Mouse (Mus musculus) activated CD4-positive, CD25-positive, alpha-beta regulatory T cell (primary cell): ENCODE measurements around the gene Vmn1r143. TPM values are rescaled to one million over a fixed set of nuclear protein-coding genes. Genes with fewer than 3 reads are reported as not detected.

Experiments
- polyA plus RNA-seq, 2 experiments: library from polyadenylated mRNA; unstranded; fragments of 100-300 nt; shearing (Covaris generic); gene quantifications; one replicate each; pipeline ENCODE4 v1.2.1; 2017

Gene Vmn1r143
- not detected for polyA plus RNA-seq

GRCm38 (mm10) chr7:22189077-22189476 lies at the start of gene Vmn1r143:
Vmn1r143 (plus strand) TSS chr7:22189377.

DNA sequence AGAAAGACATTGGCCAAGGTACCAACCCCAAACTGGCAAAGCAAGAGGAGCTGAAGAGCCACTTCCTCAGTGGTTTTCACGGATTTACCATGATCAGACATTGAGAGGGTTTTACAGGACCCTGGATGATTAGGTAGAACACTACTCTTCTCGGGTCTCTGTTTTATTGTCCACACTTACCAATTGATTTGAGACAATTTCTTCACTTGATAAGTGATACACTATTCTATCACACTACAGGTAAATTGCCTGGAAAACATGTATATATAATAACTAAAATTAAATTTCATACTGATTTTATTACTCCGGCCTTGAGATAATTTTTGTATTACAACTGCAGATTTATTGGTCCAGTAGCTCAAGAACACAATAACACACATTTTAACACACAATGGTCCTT lies 25.2 kb upstream of the Vmn1r143 start, which contains the start of gene Vmn1r142:
Gene Vmn1r142 (minus strand): TSS at position 101 of the 400 bp plus-strand sequence.

DNA sequence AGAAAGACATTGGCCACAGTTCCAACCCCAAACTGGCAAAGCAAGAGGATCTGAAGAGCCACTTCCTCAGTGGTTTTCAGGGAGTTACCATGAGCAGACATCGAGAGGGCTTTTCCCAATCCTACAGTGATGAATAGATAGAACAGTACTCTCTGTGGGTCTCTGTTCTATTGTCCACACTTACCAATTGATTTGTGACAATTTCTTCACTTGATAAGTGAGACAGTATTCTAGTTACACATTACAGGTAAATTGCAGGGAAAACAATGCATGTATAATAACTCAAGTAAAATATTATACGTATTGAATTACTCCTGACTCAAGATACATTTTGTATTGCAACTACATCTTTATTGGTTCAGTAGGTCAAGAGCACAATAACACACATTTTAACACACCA lies 12.0 kb downstream of the Vmn1r143 start, which contains the start of gene Gm8653:
Gene Gm8653 (minus strand): TSS at position 101 of the 400 bp plus-strand sequence.

GRCm38 (mm10) chr7:22229384-22229783 lies 40.2 kb downstream of the Vmn1r143 start, which contains the start of gene Gm8453:
Gm8453 (minus strand) TSS chr7:22229484.

Other genes starting within 250 kb of the Vmn1r143 start
- gene Vmn1r137, start 194.8 kb upstream of the Vmn1r143 start, polyA plus RNA-seq = not detected
- gene Vmn1r138, start 160.5 kb upstream of the Vmn1r143 start, polyA plus RNA-seq = not detected
- gene Gm6176, start 133.1 kb upstream of the Vmn1r143 start, polyA plus RNA-seq = not detected
- under 1 TPM in 1 of 2 experiments, not detected in 1; 0.33 TPM for gene Vmn1r139, start 120.3 kb upstream of the Vmn1r143 start, polyA plus RNA-seq
- not detected for gene Gm16451, start 71.1 kb upstream of the Vmn1r143 start, polyA plus RNA-seq
- gene Gm10666, start 54.6 kb upstream of the Vmn1r143 start, polyA plus RNA-seq = not detected
- not detected for gene Vmn1r142, start 25.3 kb upstream of the Vmn1r143 start, polyA plus RNA-seq
- gene Gm8653, start 11.9 kb downstream of the Vmn1r143 start, polyA plus RNA-seq = not detected
- gene Gm8453, start 40.1 kb downstream of the Vmn1r143 start, polyA plus RNA-seq = not detected
- gene Gm4187, start 140.3 kb downstream of the Vmn1r143 start, polyA plus RNA-seq = not detected
- gene Gm8660, start 181.7 kb downstream of the Vmn1r143 start, polyA plus RNA-seq = not detected
- gene Vmn1r148, start 224.2 kb downstream of the Vmn1r143 start, polyA plus RNA-seq = not detected
- gene Vmn1r149, start 248.9 kb downstream of the Vmn1r143 start, polyA plus RNA-seq = not detected